Mouse (Mus musculus): Measurements from ENCODE around the gene Zfand3. TPM values are rescaled to one million over a fixed set of nuclear protein-coding genes. Genes with fewer than 3 reads are reported as not detected.

Gene Zfand3
- polyA plus RNA-seq, 1 experiment from 2014 or later = 50.6 TPM

DNA sequence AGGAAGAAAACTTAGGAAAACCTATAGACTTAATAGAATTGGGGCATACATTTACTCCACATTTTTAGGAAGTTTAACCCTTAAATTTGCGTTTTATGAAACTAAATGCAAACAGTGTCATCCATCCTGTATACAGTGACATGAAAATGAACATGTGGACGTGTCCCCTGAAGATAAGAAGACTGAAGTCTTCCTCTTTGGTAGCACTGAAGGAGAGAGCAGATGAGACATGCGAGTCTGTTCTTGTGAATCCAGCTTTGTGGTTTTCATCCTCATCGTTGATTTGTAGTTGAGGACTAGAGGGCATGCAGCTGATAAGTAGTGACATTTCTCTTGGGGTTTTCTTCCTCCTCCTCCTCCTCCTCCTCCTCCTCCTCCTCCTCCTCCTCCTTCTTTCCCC is 177.0 kb downstream of the Zfand3 start:
- no peaks in the 10 kb centered on the region for H3K9me3 ChIP-seq (replicated peaks; ENCODE audit: control insufficient read depth, low read length)
- no peaks in the 10 kb centered on the region for H3K27me3 ChIP-seq (ENCODE audit: control insufficient read depth, insufficient read depth, low read length)
- no peaks in the 10 kb centered on the region for H3K4me1 ChIP-seq (ENCODE audit: control insufficient read depth, insufficient read depth, low read length)
- no peak for DNase-seq (ENCODE audit: low spot score)
- 91% methylated on average over 4 of the region's 4 CpGs for WGBS
- ATAC-seq (replicated peaks; ENCODE audit: insufficient number of reproducible peaks, low FRiP score, low TSS enrichment, low read depth) = no peak
- no peak overlapping the region for H3K4me2 ChIP-seq (ENCODE audit: low read depth, low read length)
- H3K36me3 ChIP-seq (replicated peaks; ENCODE audit: control insufficient read depth, insufficient read depth, low read depth, low read length) = no peaks in the 10 kb centered on the region
- no peak overlapping the region for H3K27ac ChIP-seq (replicated peaks; ENCODE audit: low read depth, low read length)
- H3K4me3 ChIP-seq (ENCODE audit: low read depth, low read length) = no peak overlapping the region
- no peak overlapping the region for H3K9ac ChIP-seq (replicated peaks; ENCODE audit: low read length)

- H3K27me3 ChIP-seq (ENCODE audit: control insufficient read depth, insufficient read depth, low read length) = no peaks in the 10 kb centered on the region
- no peak for ATAC-seq (replicated peaks; ENCODE audit: insufficient number of reproducible peaks, low FRiP score, low TSS enrichment, low read depth)
- no peaks in the 10 kb centered on the region for H3K36me3 ChIP-seq (replicated peaks; ENCODE audit: control insufficient read depth, insufficient read depth, low read depth, low read length)
- no peaks in the 10 kb centered on the region for H3K9me3 ChIP-seq (replicated peaks; ENCODE audit: control insufficient read depth, low read length)
- H3K4me3 ChIP-seq (ENCODE audit: low read depth, low read length) = no peak overlapping the region
- no peak overlapping the region for H3K9ac ChIP-seq (replicated peaks; ENCODE audit: low read length)
- no peak for DNase-seq (ENCODE audit: low spot score)
- WGBS = 81% methylated on average over 2 of the region's 2 CpGs
- no peak overlapping the region for H3K4me2 ChIP-seq (ENCODE audit: low read depth, low read length)
- H3K27ac ChIP-seq (replicated peaks; ENCODE audit: low read depth, low read length) = no peak overlapping the region
- H3K4me1 ChIP-seq (ENCODE audit: control insufficient read depth, insufficient read depth, low read length) = no peaks in the 10 kb centered on the region
Observed at GRCm38 (mm10) chr17:30182063-30182462, 177.5 kb downstream of the Zfand3 start.

DNA sequence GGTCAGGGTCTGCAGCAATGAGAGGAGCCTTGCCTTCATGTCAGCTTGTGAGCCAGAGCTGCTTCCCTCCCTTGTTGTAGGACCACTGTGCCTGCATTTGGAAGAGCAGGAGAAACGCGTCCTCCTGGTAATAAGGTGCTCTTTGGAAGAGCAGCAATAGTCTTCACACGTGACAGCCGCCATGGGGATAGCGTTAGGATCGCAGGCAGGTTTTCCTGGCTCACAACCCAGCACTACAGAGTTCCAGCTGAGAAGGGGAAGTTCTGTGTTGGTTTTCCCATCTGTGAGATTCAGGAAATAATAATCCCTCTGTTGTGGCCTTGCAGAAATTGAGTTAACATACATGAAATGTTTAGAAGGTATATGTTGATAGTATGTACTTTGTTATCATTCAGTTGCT is 179.0 kb downstream of the Zfand3 start:
- ATAC-seq (replicated peaks; ENCODE audit: insufficient number of reproducible peaks, low FRiP score, low TSS enrichment, low read depth) (no peak), DNase-seq (ENCODE audit: low spot score) (no peak)
- Histone ChIP-seq H3K36me3 (replicated peaks; ENCODE audit: control insufficient read depth, insufficient read depth, low read depth, low read length) (no peaks in the 10 kb centered on the region), H3K9me3 (replicated peaks; ENCODE audit: control insufficient read depth, low read length) (no peaks in the 10 kb centered on the region), H3K27ac (replicated peaks; ENCODE audit: low read depth, low read length) (no peak overlapping the region), H3K27me3 (ENCODE audit: control insufficient read depth, insufficient read depth, low read length) (no peaks in the 10 kb centered on the region), H3K4me1 (ENCODE audit: control insufficient read depth, insufficient read depth, low read length) (peaks cover 2% of the 10 kb centered on the region; the same call in 1 of the 2 replicates), H3K4me3 (ENCODE audit: low read depth, low read length) (no peak overlapping the region), H3K9ac (replicated peaks; ENCODE audit: low read length) (no peak overlapping the region), H3K4me2 (ENCODE audit: low read depth, low read length) (no peak overlapping the region)
- 96% methylated on average over 6 of the region's 6 CpGs for WGBS

DNA sequence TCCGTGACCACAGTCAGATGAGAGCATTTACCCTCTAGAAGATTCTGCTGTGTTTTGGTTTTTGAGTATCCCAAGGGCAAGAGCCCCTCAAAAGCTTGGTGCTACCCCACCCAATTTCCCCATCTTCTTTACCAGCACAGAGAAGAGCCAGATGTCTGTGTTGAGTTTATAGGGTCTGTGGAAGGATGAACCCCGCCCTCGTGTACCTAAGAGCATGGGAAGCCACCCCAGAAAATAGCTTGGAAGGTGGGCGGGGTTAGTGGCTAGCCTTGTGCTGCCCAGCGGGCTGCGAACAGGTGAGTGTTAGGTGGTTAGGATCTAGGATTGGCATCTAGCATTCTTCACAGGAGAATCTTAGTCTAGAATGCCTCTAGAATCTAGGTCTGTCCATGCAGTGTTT is 182.6 kb downstream of the Zfand3 start:
- H3K4me1 ChIP-seq (ENCODE audit: control insufficient read depth, insufficient read depth, low read length) = peaks cover 2% of the 10 kb centered on the region; the same call in 1 of the 2 replicates
- DNase-seq (ENCODE audit: low spot score) (no peak), ATAC-seq (replicated peaks; ENCODE audit: insufficient number of reproducible peaks, low FRiP score, low TSS enrichment, low read depth) (no peak)
- 90% methylated on average over 6 of the region's 6 CpGs for WGBS
- H3K4me3 ChIP-seq (ENCODE audit: low read depth, low read length) = no peak overlapping the region
- no peaks in the 10 kb centered on the region for H3K27me3 ChIP-seq (ENCODE audit: control insufficient read depth, insufficient read depth, low read length)
- H3K36me3 ChIP-seq (replicated peaks; ENCODE audit: control insufficient read depth, insufficient read depth, low read depth, low read length) = no peaks in the 10 kb centered on the region; the same call in 1 of the 2 replicates
- no peaks in the 10 kb centered on the region for H3K9me3 ChIP-seq (replicated peaks; ENCODE audit: control insufficient read depth, low read length)
- H3K4me2 ChIP-seq (ENCODE audit: low read depth, low read length) = no peak overlapping the region
- H3K9ac ChIP-seq (replicated peaks; ENCODE audit: low read length) = no peak overlapping the region
- H3K27ac ChIP-seq (replicated peaks; ENCODE audit: low read depth, low read length) = no peak overlapping the region

- H3K27me3 ChIP-seq (ENCODE audit: control insufficient read depth, insufficient read depth, low read length) = no peaks in the 10 kb centered on the region
- no peak overlapping the region for H3K4me2 ChIP-seq (ENCODE audit: low read depth, low read length)
- no peaks in the 10 kb centered on the region for H3K9me3 ChIP-seq (replicated peaks; ENCODE audit: control insufficient read depth, low read length)
- H3K4me3 ChIP-seq (ENCODE audit: low read depth, low read length) = no peak overlapping the region
- DNase-seq (ENCODE audit: low spot score) (no peak), ATAC-seq (replicated peaks; ENCODE audit: insufficient number of reproducible peaks, low FRiP score, low TSS enrichment, low read depth) (peak; percentile 40; the same call in 1 of the 2 replicates)
- H3K27ac ChIP-seq (replicated peaks; ENCODE audit: low read depth, low read length) = no peak overlapping the region
- peaks cover 2% of the 10 kb centered on the region; the same call in 1 of the 2 replicates for H3K4me1 ChIP-seq (ENCODE audit: control insufficient read depth, insufficient read depth, low read length)
- no peaks in the 10 kb centered on the region; the same call in 1 of the 2 replicates for H3K36me3 ChIP-seq (replicated peaks; ENCODE audit: control insufficient read depth, insufficient read depth, low read depth, low read length)
- no peak overlapping the region for H3K9ac ChIP-seq (replicated peaks; ENCODE audit: low read length)
- WGBS = 70% methylated on average over 5 of the region's 5 CpGs
Observed at GRCm38 (mm10) chr17:30187581-30187980, 183.0 kb downstream of the Zfand3 start.

DNA sequence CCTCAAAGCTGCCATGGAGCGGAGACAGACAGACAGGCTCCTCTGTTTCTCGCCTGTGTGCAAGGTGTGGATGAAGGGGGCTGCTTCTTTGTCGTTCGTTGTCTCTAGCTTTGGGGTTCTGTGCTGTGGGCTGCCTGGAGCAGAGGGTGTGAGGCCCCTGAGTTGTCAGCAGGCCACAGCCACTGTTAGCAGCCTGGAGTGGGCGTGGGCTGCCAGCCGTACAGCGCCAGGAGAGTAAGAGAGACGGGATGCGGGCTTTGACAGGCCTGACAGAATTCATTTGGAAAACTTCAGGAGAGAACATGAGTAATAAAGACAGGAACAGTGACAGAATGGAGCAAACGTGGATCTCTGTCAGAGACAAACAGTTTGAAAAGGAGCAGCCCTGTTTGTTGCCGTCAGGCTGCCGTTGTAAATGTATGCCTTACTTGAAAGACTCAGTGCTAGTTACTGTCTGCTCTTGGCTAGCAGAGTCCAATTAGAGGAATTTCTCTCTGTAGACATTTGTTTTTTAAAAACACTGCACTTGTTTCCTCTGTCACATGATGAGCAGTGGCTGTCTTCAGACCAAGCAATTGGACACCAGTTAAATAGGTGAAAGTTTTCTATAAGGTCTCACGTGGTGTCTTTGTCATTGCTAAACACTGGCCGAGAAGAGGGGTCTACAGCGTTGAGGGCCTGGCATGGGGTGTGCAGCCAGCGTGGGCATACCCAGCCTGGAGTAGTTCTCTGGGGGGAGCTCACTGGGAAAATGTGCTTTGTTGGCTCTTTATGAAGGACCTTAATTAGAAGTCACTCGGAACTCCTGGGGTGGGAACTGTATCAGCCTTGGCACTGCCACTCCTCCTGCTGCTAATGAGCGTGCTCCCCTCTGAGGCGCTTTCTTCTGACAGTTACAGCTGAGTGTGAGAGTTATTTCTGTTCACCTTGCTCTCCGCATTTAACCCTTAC is 183.8 kb downstream of the Zfand3 start:
- H3K27ac ChIP-seq (replicated peaks; ENCODE audit: low read depth, low read length) = no peak overlapping the region; the same call in 1 of the 2 replicates
- H3K9me3 ChIP-seq (replicated peaks; ENCODE audit: control insufficient read depth, low read length) = no peaks in the 10 kb centered on the region
- H3K27me3 ChIP-seq (ENCODE audit: control insufficient read depth, insufficient read depth, low read length) = no peaks in the 10 kb centered on the region
- H3K9ac ChIP-seq (replicated peaks; ENCODE audit: low read length) = no peak overlapping the region
- DNase-seq (ENCODE audit: low spot score) = peak; percentile 22
- ATAC-seq (replicated peaks; ENCODE audit: insufficient number of reproducible peaks, low FRiP score, low TSS enrichment, low read depth) = peak; percentile 25; the same call in 1 of the 2 replicates
- H3K4me1 ChIP-seq (ENCODE audit: control insufficient read depth, insufficient read depth, low read length) = peaks cover 2% of the 10 kb centered on the region; the same call in 1 of the 2 replicates
- 39% methylated on average over 20 of the region's 20 CpGs for WGBS
- H3K36me3 ChIP-seq (replicated peaks; ENCODE audit: control insufficient read depth, insufficient read depth, low read depth, low read length) = no peaks in the 10 kb centered on the region; the same call in 1 of the 2 replicates
- H3K4me3 ChIP-seq (ENCODE audit: low read depth, low read length) = no peak overlapping the region
- no peak overlapping the region for H3K4me2 ChIP-seq (ENCODE audit: low read depth, low read length)

GRCm38 (mm10) chr17:30191097-30191640 is 186.6 kb downstream of the Zfand3 start:
- Histone ChIP-seq H3K4me2 (ENCODE audit: low read depth, low read length) (no peak overlapping the region), H3K36me3 (replicated peaks; ENCODE audit: control insufficient read depth, insufficient read depth, low read depth, low read length) (no peaks in the 10 kb centered on the region; the same call in 1 of the 2 replicates), H3K9me3 (replicated peaks; ENCODE audit: control insufficient read depth, low read length) (no peaks in the 10 kb centered on the region), H3K9ac (replicated peaks; ENCODE audit: low read length) (no peak overlapping the region), H3K4me3 (ENCODE audit: low read depth, low read length) (no peak overlapping the region), H3K27ac (replicated peaks; ENCODE audit: low read depth, low read length) (no peak overlapping the region), H3K27me3 (ENCODE audit: control insufficient read depth, insufficient read depth, low read length) (no peaks in the 10 kb centered on the region), H3K4me1 (ENCODE audit: control insufficient read depth, insufficient read depth, low read length) (peaks cover 2% of the 10 kb centered on the region; the same call in 1 of the 2 replicates)
- 73% methylated on average over 11 of the region's 11 CpGs for WGBS
- DNase-seq (ENCODE audit: low spot score) (no peak), ATAC-seq (replicated peaks; ENCODE audit: insufficient number of reproducible peaks, low FRiP score, low TSS enrichment, low read depth) (no peak)
